Mouse (Mus musculus) E14TG2a.4 (cell line): ENCODE data around the gene Il1b.

Experiments
- CTCF ChIP-seq: conservative IDR thresholded peaks from 2 replicates; pipeline ENCODE4 v1.5.1; 2014; ENCODE audit warnings: low read length
- POU5F1 ChIP-seq: IDR thresholded peaks from 2 replicates; pipeline ENCODE4 v1.6.1; 2014; ENCODE audit warnings: low read length, borderline replicate concordance

DNA sequence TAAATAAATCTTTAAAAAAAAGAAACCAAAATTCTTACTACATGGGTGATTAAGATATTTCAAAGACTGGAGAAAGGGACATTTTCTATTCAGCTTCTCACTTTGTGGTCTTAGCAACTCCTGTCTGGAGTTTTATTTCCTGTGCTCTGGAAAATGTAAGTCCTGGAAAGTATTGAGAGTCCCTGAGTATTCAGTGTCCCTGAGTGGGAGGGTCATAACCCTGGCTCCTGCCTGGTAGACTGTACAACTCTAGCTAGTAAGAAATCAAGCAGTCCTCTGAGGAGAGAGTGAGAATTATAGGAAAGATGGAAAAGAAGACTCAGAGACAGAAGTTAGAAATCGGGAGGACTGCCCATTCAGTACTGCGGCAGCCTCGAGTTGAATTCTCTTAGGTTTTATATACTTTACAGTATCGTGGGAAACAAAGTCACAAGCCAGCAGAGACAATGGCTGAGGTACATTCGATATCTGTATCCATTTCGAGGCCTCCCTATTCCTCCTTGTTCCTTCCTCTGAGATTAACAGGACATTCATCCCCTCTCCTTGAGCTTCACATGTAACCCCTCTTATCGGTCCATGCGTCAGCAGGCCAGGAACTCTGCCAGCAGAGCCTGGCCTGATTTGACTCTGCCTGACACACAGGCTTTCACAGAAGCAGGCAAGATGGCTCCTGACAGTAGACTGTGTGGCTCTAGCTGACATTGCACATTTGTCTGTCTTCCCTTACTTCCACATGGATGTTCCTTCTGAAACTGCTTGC, 12.8 kb upstream of the Il1b start:
- TF ChIP-seq CTCF, result no peak
- no peak for TF ChIP-seq POU5F1
